Mouse (Mus musculus) layer of hippocampus, adult 2 months (tissue): ENCODE measurements around the gene Tmem181a. TPM values are rescaled to one million over a fixed set of nuclear protein-coding genes. Genes with fewer than 3 reads are reported as not detected.
"Not testable (repeated sequence)": the region's sequence is repeated elsewhere in the genome, so short reads cannot be mapped to it uniquely, and the experiment has no call there.

Source experiments
- DNase-seq, 2 experiments: peaks; one replicate each; pipeline ENCODE4 v3.0.0; 2022; ENCODE audit warnings: low spot score in 2 of 2
- H3K27ac ChIP-seq: fragments of 200-600 bp; 2 replicates; pipeline ENCODE4 v1.8.1; 2022
- H3K4me3 ChIP-seq: fragments of 200-600 bp; 2 replicates; pipeline ENCODE4 v1.8.1; 2022; ENCODE audit warnings: mild to moderate bottlenecking
- CTCF ChIP-seq: fragments of 200-600 bp; conservative IDR thresholded peaks from 2 replicates; pipeline ENCODE4 v1.8.1; 2022; ENCODE audit warnings: antibody characterized with exemption, mild to moderate bottlenecking, moderate library complexity
- long read RNA-seq, 2 experiments: library from polyadenylated mRNA; stranded (forward); transcript quantifications; one replicate each; pipeline ENCODE4 v2.0.0; 2021; ENCODE audit warnings: borderline mapping rate in 2 of 2
- total RNA-seq, 2 experiments: library from RNA; stranded (reverse); gene quantifications; 2 replicates each; pipeline ENCODE4 v1.2.3; 2021

Tmem181a gene
- 10 to 100 TPM; 51.4 to 52.3 TPM for total RNA-seq
- long read RNA-seq, experiment 1, full-length matches to known transcripts, result 16 of 23 reads
- long read RNA-seq, experiment 1, partial matches to known transcripts, result 1 of 23 reads
- long read RNA-seq, experiment 1, other reads (novel, unspliced or antisense), result 6 of 23 reads
- long read RNA-seq, experiment 2, full-length matches to known transcripts, result 38 of 58 reads
- long read RNA-seq, experiment 2, partial matches to known transcripts, result 17 of 58 reads
- long read RNA-seq, experiment 2, other reads (novel, unspliced or antisense), result 3 of 58 reads

GRCm38 (mm10) chr17:6256400-6257069 lies at the start of gene Tmem181a:
Gene Tmem181a, plus strand, starts transcription at chr17:6256860.
- DNase-seq, result peak in 1 of 2 experiments; percentile 15
- Histone ChIP-seq H3K4me3 (peak within 1 kb of the TSS; percentile 54), H3K27ac (peak within 1 kb of the TSS; percentile 84)

DNA sequence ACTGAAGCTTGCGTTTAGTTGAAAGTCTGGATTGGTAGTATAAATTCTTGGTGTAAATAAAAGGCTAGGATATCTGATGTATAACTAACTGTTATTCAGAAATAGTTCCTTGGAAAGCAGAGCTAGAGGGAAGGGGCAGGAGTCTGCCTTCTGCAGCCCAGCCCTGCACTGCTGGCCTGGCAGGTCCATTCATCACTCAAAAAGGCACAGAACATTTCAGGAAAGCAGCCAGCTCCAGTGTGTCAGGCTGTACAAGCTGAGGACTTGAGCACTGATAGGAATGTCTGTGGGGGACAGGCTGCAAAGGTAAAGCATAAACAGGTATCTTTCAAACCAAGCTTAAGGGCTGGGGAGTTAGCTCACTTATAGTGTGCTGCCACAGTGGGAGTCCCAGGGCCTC lies 44.9 kb upstream of the Tmem181a start:
- H3K4me3 ChIP-seq, result no peak overlapping the region
- TF ChIP-seq CTCF, result no peak
- peak overlapping the region; percentile 55; the same call in 1 of the 2 replicates for H3K27ac ChIP-seq
- DNase-seq, result no peak

DNA sequence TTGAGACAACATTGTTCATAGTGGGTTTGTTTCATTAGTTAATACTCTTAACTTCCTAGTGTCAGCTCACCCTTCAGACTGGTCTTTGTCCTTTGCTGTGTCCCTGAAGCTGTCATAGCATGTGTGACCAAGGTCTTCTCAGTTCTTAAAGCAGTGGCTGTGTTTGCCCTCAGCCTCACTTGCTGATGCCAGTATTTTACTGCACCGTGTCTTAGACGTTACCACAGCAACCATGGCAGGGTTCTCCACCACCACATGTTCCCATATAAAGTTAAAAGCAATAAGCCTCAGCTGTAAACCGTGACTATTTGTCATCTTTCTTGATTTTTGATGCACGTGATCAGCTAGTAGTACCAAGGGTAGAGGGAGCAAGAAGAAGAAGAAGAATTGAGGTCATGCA lies 41.0 kb upstream of the Tmem181a start:
- DNase-seq, result no peak
- Histone ChIP-seq H3K27ac (no peak overlapping the region), H3K4me3 (no peak overlapping the region)
- no peak for TF ChIP-seq CTCF

- H3K27ac ChIP-seq, result no peak overlapping the region
- DNase-seq, result no peak
- TF ChIP-seq CTCF, result no peak
- no peak overlapping the region for H3K4me3 ChIP-seq
Measured at GRCm38 (mm10) chr17:6216514-6216913, 40.1 kb upstream of the Tmem181a start.

- H3K27ac ChIP-seq, H3K4me3 ChIP-seq, DNase-seq: not testable (repeated sequence)
Measured at GRCm38 (mm10) chr17:6232633-6233032, 24.0 kb upstream of the Tmem181a start.

DNA sequence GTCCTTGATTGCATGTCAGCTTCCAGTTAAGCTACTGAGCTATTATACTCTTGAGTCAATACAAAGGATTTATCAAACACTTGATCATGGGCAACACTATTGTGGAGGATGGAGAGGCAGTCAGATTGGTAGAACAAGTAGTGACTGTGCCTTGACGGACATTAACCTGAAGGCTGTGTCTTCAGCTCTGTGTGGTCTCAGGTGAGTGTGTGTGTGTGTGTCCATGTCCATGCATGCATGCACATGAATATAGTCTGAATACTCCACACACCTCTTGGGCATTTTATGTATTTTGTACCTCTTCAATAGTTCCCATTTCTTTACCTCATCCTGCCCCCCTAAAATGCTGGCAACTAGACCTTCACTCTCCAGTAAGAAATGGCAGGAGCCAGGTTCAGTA lies 5.4 kb upstream of the Tmem181a start:
- H3K4me3 ChIP-seq, DNase-seq, H3K27ac ChIP-seq: not testable (repeated sequence)

- peak overlapping the region; percentile 54 for H3K4me3 ChIP-seq
- H3K27ac ChIP-seq, result peak overlapping the region; percentile 84
- DNase-seq, result peak; percentile 59 to 60
Measured at GRCm38 (mm10) chr17:6257070-6257456, 403 bp downstream of the Tmem181a start.

DNA sequence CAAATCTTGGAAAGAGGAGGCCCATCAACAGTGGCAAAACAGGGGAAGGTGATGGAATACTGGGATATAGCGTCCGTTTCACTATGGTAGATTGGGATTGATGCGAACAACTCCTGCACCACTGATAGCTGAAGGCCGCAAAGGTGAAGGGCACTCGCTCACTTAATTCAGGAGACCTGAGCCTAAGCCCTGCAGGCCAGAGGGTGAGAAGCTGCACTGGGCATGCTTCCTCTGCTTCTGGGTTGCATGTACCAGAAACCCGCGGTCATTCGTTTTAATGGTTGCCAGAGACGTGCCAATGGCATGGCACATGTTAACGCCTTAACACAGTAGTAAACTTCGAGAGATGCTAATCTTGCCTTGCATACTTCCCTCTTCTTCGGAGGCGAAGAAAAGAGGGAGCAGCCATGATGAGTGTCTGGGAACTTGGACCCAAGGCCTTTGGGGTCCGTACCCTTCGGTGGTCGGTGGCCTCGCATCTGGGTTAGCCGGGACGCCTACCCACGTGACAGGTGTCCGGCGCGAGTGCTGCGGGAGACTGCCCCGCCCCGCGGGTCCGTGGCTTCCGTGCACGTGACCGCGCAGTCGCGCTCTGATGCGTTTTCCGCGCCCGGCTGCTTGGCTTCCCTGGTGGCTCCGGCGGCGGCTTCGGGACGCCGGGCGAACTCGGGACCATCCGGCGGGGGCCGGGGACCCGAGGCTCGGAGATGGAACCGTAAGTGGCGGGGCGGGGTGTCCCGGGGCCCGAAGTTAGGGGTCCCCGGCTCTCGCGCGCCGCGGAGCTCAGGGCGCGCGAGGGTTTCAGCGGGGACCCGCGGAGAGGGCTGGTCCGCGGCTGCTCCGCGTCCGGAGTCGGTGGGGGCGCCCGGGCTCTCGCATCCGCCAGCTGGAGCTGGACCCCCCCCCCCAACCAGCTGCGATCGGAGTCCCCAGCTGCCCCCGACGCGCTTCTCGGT lies 13.5 kb downstream of the Tmem181a start:
- not testable (repeated sequence) for DNase-seq
- peak overlapping the region; percentile 59; the same call in 1 of the 2 replicates for H3K27ac ChIP-seq
- H3K4me3 ChIP-seq, result peak overlapping the region; percentile 56

GRCm38 (mm10) chr17:6270840-6271239 lies 14.2 kb downstream of the Tmem181a start:
- DNase-seq, result not testable (repeated sequence)
- peak overlapping the region; percentile 59; the same call in 1 of the 2 replicates for H3K27ac ChIP-seq
- peak overlapping the region; percentile 56 for H3K4me3 ChIP-seq

- H3K27ac ChIP-seq, DNase-seq, H3K4me3 ChIP-seq: not testable (repeated sequence)
Measured at GRCm38 (mm10) chr17:6271970-6272369, 15.3 kb downstream of the Tmem181a start.

DNA sequence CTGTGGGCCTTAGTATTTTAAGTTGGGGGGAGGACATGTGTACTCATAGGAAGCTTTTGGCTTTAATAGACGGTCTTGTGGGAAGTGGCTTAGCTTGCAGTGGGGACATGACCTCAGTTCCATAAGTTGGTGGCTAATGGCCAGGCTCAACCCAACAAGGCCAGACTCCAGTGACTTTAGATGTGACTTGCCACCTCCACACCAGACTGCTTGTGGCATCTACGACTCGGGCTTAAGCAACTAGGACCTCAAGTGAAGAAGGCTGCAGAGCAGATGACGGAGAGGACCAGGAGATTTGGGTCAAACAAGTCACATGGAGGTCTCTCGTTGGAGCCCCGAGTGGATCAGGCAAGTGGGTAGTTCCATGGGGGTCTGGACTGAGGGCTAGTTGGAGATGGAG lies 18.0 kb downstream of the Tmem181a start:
- not testable (repeated sequence) for DNase-seq, H3K27ac ChIP-seq, H3K4me3 ChIP-seq

GRCm38 (mm10) chr17:6279205-6279604 lies 22.5 kb downstream of the Tmem181a start:
- not testable (repeated sequence) for DNase-seq, H3K27ac ChIP-seq, H3K4me3 ChIP-seq

GRCm38 (mm10) chr17:6279772-6280171 lies 23.1 kb downstream of the Tmem181a start:
- DNase-seq, H3K27ac ChIP-seq: not testable (repeated sequence)

GRCm38 (mm10) chr17:6280513-6280912 lies 23.9 kb downstream of the Tmem181a start:
- DNase-seq, H3K27ac ChIP-seq, H3K4me3 ChIP-seq: not testable (repeated sequence)

More at GRCm38 (mm10) chr17:6279772-6280171, 23.1 kb downstream of the Tmem181a start:
- not testable (repeated sequence) for H3K4me3 ChIP-seq

GRCm38 (mm10) chr17:6283137-6283536 lies 26.5 kb downstream of the Tmem181a start:
- H3K4me3 ChIP-seq, DNase-seq, H3K27ac ChIP-seq: not testable (repeated sequence)

GRCm38 (mm10) chr17:6286169-6286568 lies 29.5 kb downstream of the Tmem181a start:
- H3K27ac ChIP-seq, DNase-seq: not testable (repeated sequence)

GRCm38 (mm10) chr17:6289045-6289444 lies 32.4 kb downstream of the Tmem181a start:
- H3K4me3 ChIP-seq, H3K27ac ChIP-seq, DNase-seq: not testable (repeated sequence)

More at GRCm38 (mm10) chr17:6286169-6286568, 29.5 kb downstream of the Tmem181a start:
- not testable (repeated sequence) for H3K4me3 ChIP-seq

GRCm38 (mm10) chr17:6293882-6294281 lies 37.2 kb downstream of the Tmem181a start:
- H3K27ac ChIP-seq, DNase-seq: not testable (repeated sequence)

More at GRCm38 (mm10) chr17:6293882-6294281, 37.2 kb downstream of the Tmem181a start:
- H3K4me3 ChIP-seq, result not testable (repeated sequence)
